Mouse (Mus musculus) lung, postnatal 14 days (tissue): ENCODE measurements around the gene Fto.
A peak's percentile ranks its signal among the peaks of the same experiment; 100 is the strongest.

Experiments
- DNase-seq: peaks from one replicate; pipeline ENCODE4 v3.0.0; 2021

Fto gene

DNA sequence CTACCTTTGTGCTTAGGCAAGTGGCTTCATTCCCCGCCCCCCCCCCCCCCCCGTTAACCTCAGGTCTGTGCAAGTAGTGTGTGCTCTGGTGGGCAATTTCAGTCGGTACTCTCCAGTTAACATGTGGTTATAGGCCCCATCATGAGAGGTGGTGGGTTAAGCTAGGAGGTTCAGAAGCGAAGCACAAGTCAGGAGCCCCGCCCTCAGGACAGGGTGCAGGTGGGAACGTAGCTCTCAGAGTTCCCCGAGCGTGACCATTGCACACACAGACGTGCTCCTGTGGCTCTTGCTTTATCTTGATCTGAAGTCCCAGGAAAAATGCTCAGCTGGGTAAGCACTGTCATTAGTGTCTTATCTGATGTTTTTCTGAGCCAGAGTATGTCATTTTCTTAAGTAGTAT, 224.8 kb downstream of the Fto start:
- no peak for DNase-seq

DNA sequence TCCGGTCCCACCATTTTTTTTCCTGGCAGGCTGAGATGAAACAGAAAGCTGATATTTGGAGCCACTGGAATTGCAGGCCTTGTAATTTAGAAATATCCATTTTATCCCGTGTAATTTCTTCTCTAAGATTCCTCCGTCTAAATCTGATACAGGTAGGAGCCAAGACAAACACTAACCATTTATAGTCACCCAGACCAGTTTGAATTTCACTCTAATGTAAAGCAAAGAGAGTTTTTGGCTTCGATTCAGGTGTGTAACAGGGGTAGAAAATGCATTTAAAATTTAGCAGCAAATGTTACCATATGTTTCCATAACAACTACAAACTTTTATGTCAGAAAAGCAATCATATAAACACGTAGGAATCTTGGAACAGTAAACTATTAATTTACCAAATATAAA, 225.6 kb downstream of the Fto start:
- no peak for DNase-seq

- no peak for DNase-seq
Measured at GRCm38 (mm10) chr8:91539586-91539985, 226.3 kb downstream of the Fto start.

DNA sequence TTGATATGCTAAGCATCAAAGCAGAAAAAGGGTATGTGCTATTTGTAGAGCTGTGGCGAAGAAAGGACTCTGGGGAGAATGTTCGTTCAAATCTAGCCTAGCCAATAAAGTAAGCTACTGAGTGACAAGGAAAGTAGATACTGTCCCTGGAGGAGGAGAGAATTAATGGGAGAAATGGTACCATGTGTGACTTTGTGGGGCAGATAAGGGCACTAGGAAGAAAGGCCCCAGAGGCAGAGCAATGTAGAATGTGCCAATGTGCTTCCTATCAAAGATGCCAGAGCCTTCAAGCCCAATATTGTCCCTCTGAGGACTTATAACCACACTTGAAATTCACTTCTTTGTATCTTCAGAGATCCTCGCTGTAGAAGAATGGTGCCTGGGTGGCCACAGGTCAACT, 227.9 kb downstream of the Fto start:
- no peak for DNase-seq

- no peak for DNase-seq
Measured at GRCm38 (mm10) chr8:91545561-91545960, 232.2 kb downstream of the Fto start.

GRCm38 (mm10) chr8:91546599-91546998, 233.3 kb downstream of the Fto start:
- no peak for DNase-seq

DNA sequence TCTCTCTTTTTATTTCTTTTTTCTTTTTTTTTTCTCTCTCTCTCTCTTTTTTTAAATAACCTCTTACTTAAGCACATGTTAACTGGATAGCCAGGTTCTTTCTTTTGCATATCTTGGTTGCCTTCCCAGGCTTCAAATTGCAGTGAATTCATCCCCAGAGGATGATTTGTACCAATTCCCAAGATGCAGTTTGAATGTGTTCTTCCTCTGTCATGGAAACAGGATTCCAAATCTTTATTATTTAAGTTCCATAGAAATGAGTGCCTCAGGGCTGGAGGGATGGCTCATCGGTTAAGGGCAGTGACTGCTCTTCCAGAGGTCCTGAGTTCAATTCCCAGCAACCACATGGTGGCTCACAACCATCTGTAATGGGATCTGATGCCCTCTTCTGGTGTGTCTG, 236.8 kb downstream of the Fto start:
- no peak for DNase-seq

DNA sequence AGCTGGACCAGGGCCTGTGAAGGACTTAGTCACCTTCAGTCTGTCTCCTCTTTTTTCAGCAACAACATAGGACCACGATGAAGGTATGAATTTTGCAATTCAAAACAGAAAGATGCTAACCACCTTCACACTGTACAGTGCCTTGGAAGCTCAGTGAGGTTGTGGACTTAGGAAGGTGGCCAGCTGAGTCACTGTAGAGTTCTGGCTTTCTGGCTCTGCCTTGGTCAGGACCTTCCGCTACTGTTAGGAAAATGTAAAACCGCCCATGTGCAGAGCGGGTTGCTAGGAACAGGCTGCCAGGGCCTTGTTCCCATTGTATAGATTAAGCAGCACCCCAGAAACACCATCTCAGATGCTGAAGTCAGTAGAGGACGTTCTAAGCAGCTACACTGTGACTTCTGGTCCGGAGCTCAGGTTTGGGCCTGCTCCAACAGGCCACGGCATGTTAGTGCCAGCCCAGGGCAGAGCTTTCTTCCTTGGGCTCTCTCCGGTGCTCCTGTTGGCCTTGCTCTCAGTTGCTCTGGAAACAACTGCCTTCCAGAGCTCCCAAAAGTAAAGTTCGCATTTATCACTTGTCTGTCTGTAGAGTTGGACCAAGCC, 237.9 kb downstream of the Fto start:
- no peak for DNase-seq

DNA sequence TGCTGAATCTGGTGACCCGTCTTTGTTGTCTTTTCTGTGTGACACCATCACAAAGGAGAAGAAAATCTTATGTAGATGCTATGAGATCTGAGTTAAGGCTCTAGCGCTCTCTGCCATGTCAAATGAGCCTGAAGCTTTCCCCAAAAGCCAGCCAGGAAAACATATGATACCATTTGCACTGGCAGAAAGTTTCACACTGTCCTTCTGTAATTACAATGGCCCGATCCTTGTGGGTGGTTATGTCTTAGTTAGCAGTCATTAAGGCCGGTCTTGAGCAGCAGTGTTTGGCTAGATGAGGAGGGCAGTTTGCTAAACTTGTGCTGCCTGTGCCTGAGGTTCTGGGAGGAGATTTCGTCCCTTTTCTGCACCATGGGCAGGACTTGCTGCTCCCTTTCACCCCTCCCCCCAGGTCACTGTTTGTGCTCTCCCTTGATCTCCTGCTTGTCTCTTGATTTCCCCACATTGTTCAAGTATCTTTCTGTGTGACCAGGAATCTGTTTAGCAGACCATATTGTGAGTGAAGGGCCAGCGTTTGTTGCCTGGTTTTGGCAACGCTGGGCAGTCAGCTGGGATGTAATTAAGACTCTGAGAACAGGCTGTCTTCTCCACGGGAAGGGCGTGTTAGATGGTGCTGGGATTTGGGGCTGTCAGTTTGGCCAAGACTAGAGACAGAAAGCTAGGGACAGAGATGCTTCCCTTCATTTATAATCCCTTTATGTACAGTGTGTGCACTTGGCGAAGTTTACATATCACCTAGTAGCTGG, 238.6 kb downstream of the Fto start:
- DNase-seq: peak; percentile 22

- no peak for DNase-seq
Measured at GRCm38 (mm10) chr8:91552635-91553034, 239.3 kb downstream of the Fto start.

GRCm38 (mm10) chr8:91553387-91553786, 240.1 kb downstream of the Fto start:
- DNase-seq: no peak

DNA sequence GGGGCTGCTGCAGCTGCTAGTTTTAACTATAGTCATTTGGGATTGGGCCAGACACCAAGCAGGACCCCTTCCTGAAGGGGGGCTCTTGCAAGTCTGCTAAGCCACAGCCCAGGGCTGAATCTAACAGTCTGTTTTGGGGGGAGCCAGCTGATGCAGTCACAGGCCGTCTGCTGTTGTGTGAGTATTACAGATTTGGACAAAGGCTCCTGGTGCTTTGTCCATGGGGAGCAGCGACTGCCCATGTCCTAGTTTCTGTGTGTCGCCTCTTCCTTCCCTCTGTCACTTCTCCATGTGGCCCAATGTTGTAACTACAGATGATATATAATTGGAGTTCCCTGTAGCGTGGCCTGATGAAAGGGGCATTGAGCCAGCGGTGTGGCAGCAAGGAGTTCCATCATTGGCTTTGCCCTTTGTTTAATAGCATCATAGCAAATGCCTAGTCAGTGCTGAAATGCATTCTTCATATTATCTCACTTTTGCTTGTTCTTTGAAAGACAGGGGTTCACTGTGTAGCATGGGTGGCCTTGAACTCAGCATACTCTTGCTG, 243.8 kb downstream of the Fto start:
- DNase-seq: no peak

GRCm38 (mm10) chr8:91558408-91558807, 245.1 kb downstream of the Fto start:
- DNase-seq: no peak

GRCm38 (mm10) chr8:91560017-91560591, 246.8 kb downstream of the Fto start:
- no peak for DNase-seq

DNA sequence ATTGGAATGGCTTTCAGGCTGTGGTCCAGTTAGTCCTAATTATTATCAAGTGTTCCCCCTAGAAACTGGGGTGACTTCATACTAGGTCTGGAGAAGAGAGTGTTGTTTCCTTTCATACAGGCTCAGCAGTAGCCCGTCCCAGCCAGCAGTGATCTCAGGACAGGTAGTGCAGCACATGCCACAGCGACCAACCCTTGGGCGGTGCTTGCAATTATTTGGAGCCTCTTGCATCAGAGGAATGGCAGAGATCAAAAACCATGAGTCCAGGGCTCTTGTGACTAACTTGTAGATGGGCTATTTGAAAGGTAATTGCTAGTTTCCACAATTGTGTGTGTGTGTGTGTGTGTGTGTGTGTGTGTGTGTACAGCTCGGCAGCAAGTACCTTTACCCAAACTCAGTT, 247.9 kb downstream of the Fto start:
- DNase-seq: no peak

DNA sequence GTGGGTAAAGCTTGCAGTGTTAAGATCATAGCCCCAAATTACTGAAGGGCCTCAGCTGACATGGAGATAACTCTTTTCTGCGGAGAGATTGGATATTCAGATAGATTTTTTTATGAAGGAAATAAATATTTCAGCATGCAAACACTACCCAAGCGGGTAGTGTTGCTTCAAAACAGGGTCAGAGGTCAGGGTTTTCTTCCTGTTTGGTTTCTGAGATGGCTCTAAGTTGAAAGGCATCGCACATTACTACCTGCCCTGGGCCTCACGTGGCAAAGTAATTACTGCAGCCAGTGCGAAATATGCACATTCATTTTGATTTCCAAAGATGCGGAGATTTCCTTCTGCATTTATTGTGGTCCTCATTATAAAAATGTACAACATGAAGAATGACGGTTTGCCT, 249.3 kb downstream of the Fto start:
- no peak for DNase-seq

GRCm38 (mm10) chr8:91563326-91563725, 250.0 kb downstream of the Fto start:
- no peak for DNase-seq

- no peak for DNase-seq
Measured at GRCm38 (mm10) chr8:91565869-91566502, 252.7 kb downstream of the Fto start.

- no peak for DNase-seq
Measured at GRCm38 (mm10) chr8:91566503-91566869, 253.2 kb downstream of the Fto start.

DNA sequence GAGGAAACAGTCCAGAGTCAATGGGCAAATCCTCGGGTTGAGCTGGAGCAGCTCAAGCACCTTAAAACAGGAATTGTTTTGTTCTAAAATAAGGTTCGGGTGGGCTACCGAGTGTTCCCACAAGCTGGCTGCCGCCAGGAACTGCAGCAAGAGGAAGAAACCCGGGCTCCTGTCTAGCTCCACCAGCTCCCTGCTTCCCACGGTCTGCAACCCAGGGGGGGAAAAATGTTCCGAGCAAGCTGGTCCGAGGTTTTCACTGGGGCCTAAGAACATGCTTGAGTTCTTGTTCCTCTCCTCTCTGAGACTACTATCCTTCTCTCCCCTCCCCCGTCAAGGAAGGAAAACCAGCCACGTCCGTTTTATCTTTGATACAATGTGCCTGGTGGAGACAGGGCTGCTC, 256.5 kb downstream of the Fto start:
- no peak for DNase-seq

DNA sequence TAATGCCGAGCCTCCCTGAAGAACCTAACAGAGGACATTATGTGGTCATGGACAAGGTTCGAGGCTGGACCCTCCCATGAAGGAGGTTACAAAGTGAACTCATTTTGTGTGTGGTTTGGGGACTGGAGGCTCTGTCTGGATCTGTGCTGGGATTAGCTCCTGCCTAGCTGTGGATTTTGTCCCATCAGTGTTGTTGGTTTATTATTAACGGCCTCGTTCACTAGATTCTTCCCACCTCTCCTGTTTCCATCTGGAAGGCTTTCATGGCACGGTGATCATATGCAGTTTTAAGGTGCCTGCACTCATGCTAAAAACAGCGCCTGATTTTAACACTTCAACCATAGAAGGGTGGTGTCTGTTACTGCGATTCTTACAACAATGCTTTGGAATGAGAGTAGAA, 257.5 kb downstream of the Fto start:
- no peak for DNase-seq

DNA sequence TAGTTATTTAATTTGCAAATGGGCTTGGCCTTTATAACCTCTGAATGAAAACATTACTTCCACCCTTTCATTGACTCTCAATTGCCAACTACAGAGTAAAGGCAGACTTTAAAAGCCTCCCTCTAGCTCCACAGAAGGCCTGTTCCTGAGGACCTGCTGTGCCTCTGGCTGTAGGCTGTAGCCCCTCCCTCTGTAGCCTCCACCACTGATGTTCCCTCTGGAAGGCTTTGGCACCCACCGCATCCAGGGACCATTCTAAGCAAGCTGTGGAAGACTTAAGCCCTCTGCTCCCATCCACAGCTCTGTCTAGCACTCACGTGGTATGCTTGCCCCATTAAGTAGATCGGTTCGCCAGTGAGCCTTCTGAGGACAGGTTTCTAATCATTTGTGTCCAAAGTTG, 258.7 kb downstream of the Fto start:
- DNase-seq: no peak

- peak; percentile 26 for DNase-seq
Measured at GRCm38 (mm10) chr8:91572630-91573029, 259.3 kb downstream of the Fto start.

- DNase-seq: no peak
Measured at GRCm38 (mm10) chr8:91575576-91575975, 262.3 kb downstream of the Fto start.
